Mouse (Mus musculus) limb, embryonic 13.5 days (tissue): ENCODE results near the gene Wipi1. TPM values are rescaled to one million over a fixed set of nuclear protein-coding genes. Genes with fewer than 3 reads are reported as not detected.

Source experiments
- ATAC-seq: fragments of 200-750 bp; cut with Nextera tagmentation; 2 replicates; pipeline ENCODE4 v1.8.0; 2017; ENCODE audit warnings: low read depth, moderate number of reproducible peaks, moderate TSS enrichment; ENCODE audit not compliant: low FRiP score
- H3K27ac ChIP-seq: fragments of 300-500 bp; sonication (generic); 2 replicates; pipeline ENCODE4 v1.5.1; 2015; ENCODE audit warnings: inconsistent platforms, mild to moderate bottlenecking, moderate library complexity
- H3K27me3 ChIP-seq: fragments of 300-500 bp; sonication (generic); 2 replicates; pipeline ENCODE4 v1.6.1; 2015; ENCODE audit warnings: mild to moderate bottlenecking, inconsistent platforms
- H3K36me3 ChIP-seq: fragments of 300-500 bp; sonication (generic); 2 replicates; pipeline ENCODE4 v1.6.1; 2015; ENCODE audit warnings: inconsistent platforms, mild to moderate bottlenecking, moderate library complexity
- H3K4me1 ChIP-seq: fragments of 300-500 bp; sonication (generic); 2 replicates; pipeline ENCODE4 v1.6.1; 2015; ENCODE audit warnings: inconsistent platforms
- H3K4me2 ChIP-seq: fragments of 300-500 bp; sonication (generic); replicated peaks from 2 replicates; pipeline ENCODE4 v1.6.1; 2015; ENCODE audit warnings: inconsistent platforms, mild to moderate bottlenecking, moderate library complexity
- H3K4me3 ChIP-seq: fragments of 300-500 bp; sonication (generic); 2 replicates; pipeline ENCODE4 v1.5.1; 2015; ENCODE audit warnings: moderate library complexity, mild to moderate bottlenecking, inconsistent platforms
- H3K9ac ChIP-seq: fragments of 300-500 bp; sonication (generic); 2 replicates; pipeline ENCODE4 v1.6.1; 2015; ENCODE audit warnings: mild to moderate bottlenecking, inconsistent platforms
- H3K9me3 ChIP-seq: fragments of 300-500 bp; sonication (generic); 2 replicates; pipeline ENCODE4 v1.6.1; 2016; ENCODE audit warnings: inconsistent platforms
- WGBS: fragments of 180-500 bp; shearing (Covaris S2); methylation state at CpG from one replicate; pipeline ENCODE4 v1.1.7; 2015; 5-methylcytosine and 5-hydroxymethylcytosine counted together
- polyA plus RNA-seq: library from polyadenylated mRNA; unstranded; fragments of >200 nt; fragmentation: Nextera tagmentation; extraction: Ambion mirVana; gene quantifications from 2 replicates; pipeline ENCODE4 v1.2.1, GENCODE M21; 2015

Gene Wipi1
- polyA plus RNA-seq, 1 experiment from 2014 or later = 51.0 TPM

DNA sequence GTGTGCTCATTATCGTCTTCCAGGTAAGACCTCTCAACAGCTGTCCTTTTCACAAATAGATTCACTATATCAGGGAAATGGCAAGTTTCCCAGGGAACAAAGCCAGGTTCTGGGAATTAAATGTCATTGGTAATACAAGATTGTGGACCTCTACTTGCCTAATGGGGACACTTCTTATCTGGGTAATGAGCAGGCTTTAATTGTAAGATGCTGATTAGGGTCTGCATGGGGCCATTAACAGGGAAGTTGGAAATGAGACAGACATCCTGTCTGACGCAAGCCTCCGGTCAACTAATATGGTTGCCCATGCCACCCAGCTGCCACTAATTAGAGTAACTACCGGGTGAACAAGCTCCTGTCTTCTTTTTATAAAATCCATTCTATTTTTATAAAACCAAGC lies 4.6 kb upstream of the Wipi1 start:
- Histone ChIP-seq H3K4me3 (no peak overlapping the region), H3K4me2 (no peak overlapping the region), H3K4me1 (peaks cover 18% of the 10 kb centered on the region), H3K9ac (no peak overlapping the region), H3K9me3 (no peaks in the 10 kb centered on the region), H3K36me3 (no peaks in the 10 kb centered on the region), H3K27me3 (no peaks in the 10 kb centered on the region), H3K27ac (no peak overlapping the region)
- ATAC-seq = no peak
- 19% methylated on average over 4 of the region's 4 CpGs for WGBS

DNA sequence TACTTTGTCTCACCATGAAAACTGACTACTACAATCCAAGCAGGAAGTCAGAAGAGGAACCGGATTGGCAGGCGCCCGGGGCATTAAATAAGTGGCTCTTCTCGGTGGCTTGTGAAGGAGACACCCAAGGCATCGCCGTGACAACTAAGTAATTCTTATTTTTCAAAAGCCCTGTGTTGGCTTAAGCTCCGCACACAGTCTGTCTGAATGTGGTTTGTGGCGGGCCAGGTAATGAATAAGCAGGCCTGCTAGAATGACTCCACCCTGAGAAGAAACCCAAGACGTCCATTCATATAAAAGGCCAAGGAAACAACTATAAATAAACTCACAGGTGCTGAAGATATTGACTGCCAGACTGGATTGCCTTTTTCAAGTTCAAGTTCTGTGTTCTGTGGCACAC lies 3.5 kb upstream of the Wipi1 start:
- no peaks in the 10 kb centered on the region for H3K27me3 ChIP-seq
- no peak for ATAC-seq
- H3K9ac ChIP-seq = no peak overlapping the region
- peaks cover 21% of the 10 kb centered on the region for H3K4me1 ChIP-seq
- no peak overlapping the region for H3K4me3 ChIP-seq
- no peak overlapping the region for H3K4me2 ChIP-seq
- no peaks in the 10 kb centered on the region for H3K36me3 ChIP-seq
- 66% methylated on average over 9 of the region's 9 CpGs for WGBS
- no peaks in the 10 kb centered on the region for H3K9me3 ChIP-seq
- no peak overlapping the region for H3K27ac ChIP-seq

DNA sequence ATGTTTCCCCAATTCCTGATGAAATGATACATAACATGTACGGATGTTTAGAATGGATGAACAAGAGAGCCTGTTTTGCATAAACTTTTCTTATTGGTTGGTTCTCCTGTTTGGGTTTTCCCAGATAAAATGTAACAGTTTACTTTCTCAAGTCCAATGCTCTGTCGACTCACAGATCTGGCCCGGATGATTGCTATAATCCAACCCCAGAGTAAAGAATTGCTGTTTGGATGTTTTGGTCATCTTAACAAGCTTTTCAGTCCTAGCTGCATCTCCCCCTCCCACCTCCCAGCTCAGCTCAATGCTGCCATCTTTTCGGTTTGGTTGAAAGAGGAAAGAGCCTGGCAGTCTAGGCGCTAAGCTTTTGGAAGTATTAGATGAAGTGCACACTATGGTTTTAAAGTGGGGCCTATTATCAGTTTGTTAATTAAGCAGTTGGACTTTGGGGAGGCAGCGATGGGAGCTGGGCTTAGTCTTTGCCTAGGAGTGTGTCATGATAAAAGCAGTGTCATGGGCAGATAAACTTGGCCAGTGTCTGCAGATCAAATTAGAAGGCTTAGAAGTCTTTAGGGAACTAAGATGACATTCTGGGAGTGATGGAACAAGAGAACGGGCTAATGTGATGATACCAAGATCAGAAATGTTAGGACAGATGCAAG lies 1.2 kb upstream of the Wipi1 start:
- no peak for ATAC-seq
- Histone ChIP-seq H3K9ac (no peak overlapping the region), H3K36me3 (no peaks in the 10 kb centered on the region), H3K9me3 (no peaks in the 10 kb centered on the region), H3K4me1 (peaks cover 36% of the 10 kb centered on the region), H3K27me3 (no peaks in the 10 kb centered on the region), H3K4me3 (no peak overlapping the region), H3K27ac (no peak overlapping the region), H3K4me2 (no peak overlapping the region)
- WGBS = 65% methylated on average over 7 of the region's 7 CpGs

DNA sequence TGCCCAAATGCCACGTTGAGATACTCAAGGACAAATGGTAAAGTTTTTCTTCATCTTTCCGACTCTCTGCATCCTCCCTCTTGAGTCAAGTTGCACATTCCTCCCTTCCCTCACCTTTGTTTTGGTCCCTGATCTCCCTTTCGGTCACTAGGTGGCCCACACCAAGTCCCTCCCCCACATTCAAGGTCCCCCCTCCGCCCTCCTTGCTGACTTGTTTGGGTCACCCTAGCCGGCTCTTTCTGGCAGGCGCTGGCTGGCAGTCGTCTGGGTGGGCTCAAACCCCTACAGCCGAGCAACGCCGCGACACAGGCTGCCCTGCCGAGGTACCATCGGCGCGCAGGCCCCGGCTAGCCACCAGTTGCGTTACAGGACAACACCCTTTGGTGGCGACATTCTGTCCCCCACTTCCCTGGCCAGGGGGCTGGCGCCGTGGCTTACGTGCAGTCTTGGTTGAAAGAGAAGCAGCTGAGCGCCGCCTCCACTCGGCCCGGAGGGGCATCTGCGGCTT lies 918 bp downstream of the Wipi1 start:
- H3K27me3 ChIP-seq = no peaks in the 10 kb centered on the region
- 0 out of 2 replicates have a peak, but pooled peaks cover 3% of the 10 kb centered on the region for H3K36me3 ChIP-seq
- H3K4me2 ChIP-seq = peak overlapping the region; percentile 76
- peak overlapping the region; percentile 79 for H3K4me3 ChIP-seq
- peak overlapping the region; percentile 81 for H3K9ac ChIP-seq
- no peak; the same call in 1 of the 2 replicates for ATAC-seq
- peaks cover 27% of the 10 kb centered on the region for H3K4me1 ChIP-seq
- WGBS = under 1% methylated on average over 26 of the region's 26 CpGs
- peak overlapping the region; percentile 75; the same call in 1 of the 2 replicates for H3K27ac ChIP-seq
- H3K9me3 ChIP-seq = no peaks in the 10 kb centered on the region

DNA sequence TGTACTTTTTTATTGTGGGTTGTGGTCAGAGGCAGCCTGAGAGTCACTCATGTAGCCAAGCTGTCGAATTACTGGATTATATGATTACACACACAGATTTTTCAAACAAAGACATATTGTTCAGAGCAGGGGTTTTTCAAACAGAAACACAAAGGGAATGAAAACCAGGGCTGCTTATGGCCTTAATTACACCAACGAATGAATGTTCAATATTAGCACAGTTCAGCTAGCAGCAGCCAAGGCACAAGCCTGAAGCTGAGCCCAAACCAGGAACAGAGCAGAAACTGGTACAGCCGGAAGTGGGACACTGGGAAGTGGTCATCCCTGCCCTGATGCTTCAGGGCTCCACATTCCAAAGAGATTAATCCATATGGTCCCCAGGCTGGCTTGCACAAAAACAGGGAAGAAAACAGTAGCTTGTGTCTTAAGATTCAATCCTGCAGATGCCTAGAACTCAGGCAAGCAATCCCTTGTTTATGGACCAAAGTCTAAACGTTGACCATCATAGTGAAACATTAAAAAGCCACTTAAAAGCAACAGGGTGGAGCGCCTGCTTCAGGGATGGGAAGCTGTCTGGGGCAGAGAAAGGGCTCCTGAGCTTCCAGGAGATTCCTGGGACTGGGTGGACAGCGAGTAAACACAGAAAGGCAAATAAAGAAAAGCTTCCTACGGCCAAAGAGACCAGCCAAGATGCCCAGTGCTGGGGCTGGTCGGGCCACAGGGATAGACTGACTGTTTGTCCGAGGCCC lies 1.5 kb downstream of the Wipi1 start:
- ATAC-seq = no peak
- Histone ChIP-seq H3K4me3 (peak overlapping the region; percentile 79), H3K4me2 (peak overlapping the region; percentile 76), H3K27me3 (no peaks in the 10 kb centered on the region), H3K36me3 (0 out of 2 replicates have a peak, but pooled peaks cover 6% of the 10 kb centered on the region), H3K9ac (peak overlapping the region; percentile 81), H3K9me3 (no peaks in the 10 kb centered on the region), H3K4me1 (peaks cover 25% of the 10 kb centered on the region), H3K27ac (no peak overlapping the region)
- 11% methylated on average over 9 of the region's 9 CpGs for WGBS

DNA sequence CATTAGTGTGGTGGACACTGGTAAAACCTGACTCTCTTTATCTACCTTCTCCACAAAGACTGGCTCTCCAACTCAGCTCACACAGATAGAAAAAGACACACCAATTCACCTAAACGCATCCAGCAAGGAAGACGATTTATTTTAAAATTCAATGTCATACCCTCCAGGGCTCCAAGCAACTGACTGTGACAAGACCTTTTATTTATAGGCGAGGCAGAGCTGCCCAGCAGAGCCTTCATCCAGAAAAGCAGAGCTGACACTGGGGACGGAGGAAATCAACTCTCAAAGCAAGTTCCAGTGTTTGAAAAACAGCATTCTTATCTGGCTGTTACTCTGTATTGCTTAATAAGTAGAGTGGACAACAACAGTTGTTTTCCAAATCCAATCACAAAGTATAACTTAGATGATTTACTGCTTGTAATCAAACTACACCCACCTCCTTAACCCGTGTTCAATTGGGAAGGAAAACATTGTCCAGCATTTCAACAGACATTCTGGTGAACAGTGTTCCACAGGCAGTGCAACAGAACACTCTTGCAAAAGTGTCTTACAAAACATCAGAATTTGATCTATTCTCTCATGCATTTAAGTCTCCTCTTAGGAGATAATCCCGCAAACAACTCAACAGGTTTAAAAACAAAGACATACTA lies 2.7 kb downstream of the Wipi1 start:
- peak overlapping the region; percentile 76 for H3K4me2 ChIP-seq
- no peak overlapping the region for H3K27ac ChIP-seq
- WGBS = 63% methylated on average over 6 of the region's 6 CpGs
- H3K36me3 ChIP-seq = peaks cover 14% of the 10 kb centered on the region
- no peak for ATAC-seq
- H3K27me3 ChIP-seq = no peaks in the 10 kb centered on the region
- no peak overlapping the region for H3K4me3 ChIP-seq
- H3K9ac ChIP-seq = no peak overlapping the region; the same call in 1 of the 2 replicates
- H3K4me1 ChIP-seq = peaks cover 23% of the 10 kb centered on the region
- no peaks in the 10 kb centered on the region for H3K9me3 ChIP-seq

DNA sequence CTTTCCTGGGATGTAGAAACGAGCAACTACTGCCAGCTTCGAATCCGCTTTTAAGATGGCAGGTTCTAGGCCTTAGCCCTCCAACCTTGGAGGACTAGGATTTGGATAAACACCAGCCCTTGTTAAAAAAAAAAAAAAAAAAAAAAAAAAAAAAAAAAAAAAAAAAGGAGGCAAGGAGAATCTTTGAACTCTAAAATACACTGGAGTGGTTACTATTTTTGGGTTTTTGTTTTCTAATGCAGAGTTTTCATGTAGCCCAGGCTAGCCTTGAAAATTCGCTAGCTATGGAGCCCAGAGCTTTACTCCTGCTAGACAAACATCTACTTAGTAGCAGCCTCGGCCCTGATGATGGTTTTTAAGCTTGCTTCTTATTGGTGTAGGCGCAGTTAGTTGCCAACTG lies 4.2 kb downstream of the Wipi1 start:
- WGBS = 84% methylated on average over 6 of the region's 6 CpGs
- no peaks in the 10 kb centered on the region for H3K27me3 ChIP-seq
- H3K4me2 ChIP-seq = no peak overlapping the region
- peaks cover 27% of the 10 kb centered on the region for H3K36me3 ChIP-seq
- no peak overlapping the region for H3K9ac ChIP-seq
- H3K9me3 ChIP-seq = no peaks in the 10 kb centered on the region
- H3K4me3 ChIP-seq = no peak overlapping the region
- H3K27ac ChIP-seq = no peak overlapping the region
- no peak for ATAC-seq
- peaks cover 23% of the 10 kb centered on the region for H3K4me1 ChIP-seq

DNA sequence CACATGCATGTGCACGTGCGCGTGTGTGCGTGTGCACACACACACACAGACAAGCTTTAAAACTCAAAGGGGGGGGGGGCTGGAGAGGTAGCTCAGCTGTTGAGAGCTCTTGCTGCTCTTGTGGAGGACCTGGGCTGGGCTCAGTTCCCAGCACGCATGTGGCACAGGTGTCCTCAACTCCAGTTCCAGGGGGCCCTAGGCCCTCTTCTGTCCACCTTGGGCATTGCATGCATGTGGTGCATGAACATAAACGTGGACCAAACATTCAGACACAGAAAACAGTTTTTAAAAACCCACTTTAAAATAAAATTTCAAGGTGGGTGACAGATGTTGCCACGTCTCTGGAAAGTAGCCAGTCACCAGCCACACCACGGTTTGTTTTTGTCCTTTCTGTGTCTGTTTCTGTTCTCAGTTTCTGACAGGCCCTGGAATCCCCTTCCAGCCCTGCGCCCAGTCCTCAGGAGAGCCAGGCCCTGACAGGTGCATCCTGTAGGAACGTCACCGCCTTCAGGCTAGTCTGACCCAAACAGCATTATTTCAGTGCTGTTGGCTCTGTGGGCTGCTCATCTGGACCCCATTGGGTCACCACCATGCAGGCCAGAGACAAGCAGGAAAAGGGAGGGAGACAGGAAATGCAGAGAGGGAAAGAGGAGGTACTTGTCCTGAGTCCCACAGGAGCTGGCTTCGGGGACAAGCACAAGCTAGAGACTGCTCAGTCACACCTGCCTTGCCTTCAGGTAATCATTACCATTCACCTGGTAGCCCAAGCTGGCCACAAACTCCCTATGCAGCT lies 12.8 kb downstream of the Wipi1 start:
- peaks cover 79% of the 10 kb centered on the region for H3K36me3 ChIP-seq
- H3K9me3 ChIP-seq = no peaks in the 10 kb centered on the region
- H3K27me3 ChIP-seq = no peaks in the 10 kb centered on the region
- no peak for ATAC-seq
- 83% methylated on average over 12 of the region's 12 CpGs for WGBS
- H3K4me2 ChIP-seq = no peak overlapping the region
- no peak overlapping the region for H3K27ac ChIP-seq
- H3K4me3 ChIP-seq = no peak overlapping the region
- H3K9ac ChIP-seq = no peak overlapping the region
- H3K4me1 ChIP-seq = peaks cover 3% of the 10 kb centered on the region

DNA sequence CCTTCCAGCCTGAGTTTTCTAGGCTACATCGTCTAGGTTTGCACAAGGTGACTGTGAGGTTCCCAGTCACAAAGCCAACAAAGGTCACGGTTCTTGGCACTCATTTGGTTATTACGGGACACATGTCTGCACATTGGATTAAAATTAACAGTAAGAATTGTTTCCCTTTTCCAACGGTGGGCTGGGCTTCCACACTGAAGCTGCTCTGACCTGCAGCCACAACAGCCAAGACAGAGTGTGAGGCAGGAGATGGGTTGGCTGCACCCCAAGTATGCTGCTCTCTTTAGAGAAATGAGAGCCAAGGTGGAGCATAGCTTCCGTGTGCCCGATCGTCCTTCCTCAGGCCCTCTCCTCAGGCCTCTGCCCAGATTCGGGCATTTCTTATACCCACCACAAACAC lies 17.0 kb downstream of the Wipi1 start:
- Histone ChIP-seq H3K9me3 (no peaks in the 10 kb centered on the region), H3K9ac (no peak overlapping the region), H3K27ac (no peak overlapping the region), H3K4me1 (peaks cover 20% of the 10 kb centered on the region), H3K4me2 (no peak overlapping the region), H3K27me3 (no peaks in the 10 kb centered on the region), H3K4me3 (no peak overlapping the region), H3K36me3 (peaks cover 43% of the 10 kb centered on the region)
- no peak for ATAC-seq
- WGBS = 82% methylated on average over 8 of the region's 8 CpGs

DNA sequence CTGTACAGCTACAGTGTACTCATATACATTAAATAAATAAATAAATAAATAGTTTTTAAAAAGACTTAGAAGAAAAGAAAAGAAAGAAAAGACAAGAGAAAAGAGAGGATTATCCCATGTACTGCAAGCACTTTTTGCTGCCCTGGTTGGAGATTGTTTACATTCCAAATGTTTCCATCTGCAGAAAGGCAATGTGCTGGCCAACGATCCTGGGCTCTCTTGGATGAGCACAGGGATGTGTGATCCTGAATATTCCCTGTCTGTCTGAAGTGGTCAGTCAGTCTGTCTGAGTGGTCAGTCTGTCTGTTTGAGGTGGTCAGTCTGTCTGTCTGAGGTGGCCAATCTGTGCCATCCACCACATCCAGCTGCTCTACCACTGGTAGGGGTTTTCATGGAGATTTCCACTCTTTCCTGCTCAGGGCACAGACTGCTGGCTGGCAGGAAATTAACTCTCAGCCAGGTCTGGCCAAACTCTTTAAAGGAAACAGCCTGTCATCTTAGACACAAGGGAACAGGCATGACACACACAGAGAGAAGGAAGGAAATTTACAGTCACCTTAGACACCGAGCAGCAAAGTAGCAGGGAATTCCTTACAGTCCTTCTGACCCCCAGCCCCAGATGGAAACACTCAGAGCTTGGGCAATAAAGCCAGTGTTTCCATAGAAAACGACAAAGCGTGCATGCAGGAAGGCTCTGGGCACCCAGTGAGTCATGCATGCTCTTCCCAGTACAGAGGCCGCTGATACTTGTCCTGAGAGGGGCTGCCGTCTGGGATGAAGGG lies 18.4 kb downstream of the Wipi1 start:
- no peaks in the 10 kb centered on the region for H3K9me3 ChIP-seq
- peaks cover 38% of the 10 kb centered on the region for H3K36me3 ChIP-seq
- no peak overlapping the region for H3K9ac ChIP-seq
- H3K4me1 ChIP-seq = peaks cover 20% of the 10 kb centered on the region
- WGBS = 14% methylated on average over 6 of the region's 6 CpGs
- H3K27ac ChIP-seq = peak overlapping the region; percentile 55; the same call in 1 of the 2 replicates
- H3K27me3 ChIP-seq = no peaks in the 10 kb centered on the region
- ATAC-seq = peak; percentile 51
- H3K4me3 ChIP-seq = no peak overlapping the region
- H3K4me2 ChIP-seq = no peak overlapping the region

DNA sequence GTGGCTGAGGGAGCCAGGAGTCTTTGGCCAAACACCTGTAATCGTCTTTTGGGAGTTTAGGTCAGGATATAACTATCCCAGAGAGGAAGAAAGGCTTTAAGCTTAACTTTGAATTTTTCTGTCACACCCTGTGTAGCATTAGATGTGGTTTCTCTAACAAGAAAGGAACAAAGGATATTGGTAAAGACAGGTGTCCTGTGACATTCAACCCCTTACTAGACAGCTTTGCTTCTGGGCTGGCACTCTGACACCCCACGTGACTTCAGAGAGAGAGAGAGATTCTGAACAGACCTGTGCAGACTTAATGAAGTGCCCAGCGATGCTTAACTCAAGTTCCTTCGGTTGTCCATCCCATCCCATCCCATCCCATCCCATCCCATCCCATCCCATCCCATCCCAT lies 20.3 kb downstream of the Wipi1 start:
- no peak overlapping the region for H3K4me2 ChIP-seq
- H3K36me3 ChIP-seq = peaks cover 36% of the 10 kb centered on the region
- H3K9me3 ChIP-seq = no peaks in the 10 kb centered on the region
- 77% methylated on average over 4 of the region's 4 CpGs for WGBS
- H3K27me3 ChIP-seq = no peaks in the 10 kb centered on the region
- ATAC-seq = no peak
- H3K27ac ChIP-seq = no peak overlapping the region
- H3K4me1 ChIP-seq = peaks cover 20% of the 10 kb centered on the region
- H3K9ac ChIP-seq = no peak overlapping the region
- no peak overlapping the region for H3K4me3 ChIP-seq
